Mouse (Mus musculus) lung, postnatal 0 days (tissue): Measurements from ENCODE around the gene Tesc.

Experiments
- CTCF ChIP-seq: IDR thresholded peaks from 2 replicates; pipeline ENCODE4 v1.5.1; 2016; ENCODE audit warnings: antibody characterized with exemption, mild to moderate bottlenecking
- EP300 ChIP-seq: IDR thresholded peaks from 2 replicates; pipeline ENCODE4 v1.6.1; 2016; ENCODE audit warnings: antibody characterized with exemption, mild to moderate bottlenecking, control low read depth

DNA sequence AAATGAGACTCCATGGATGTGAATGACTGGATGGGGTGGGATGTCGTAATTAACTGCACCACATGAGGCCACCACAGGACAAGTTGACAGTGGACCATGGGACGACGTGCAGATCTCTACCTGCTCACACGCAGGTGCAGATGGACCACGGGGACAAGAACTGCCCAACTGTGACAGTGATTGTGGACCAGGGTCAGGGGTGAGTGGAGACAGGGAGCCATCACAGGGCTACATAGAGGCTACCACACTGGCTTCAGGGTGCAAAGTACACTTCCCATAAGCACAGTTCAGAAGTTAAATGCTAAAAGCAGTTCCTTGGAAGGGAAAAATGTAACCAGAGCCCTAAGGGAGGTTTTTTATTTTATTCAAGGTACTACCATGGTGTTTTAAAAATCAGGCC is 44.2 kb downstream of the Tesc start:
- TF ChIP-seq CTCF (no peak), EP300 (no peak)
